In the genomic region with DNA sequence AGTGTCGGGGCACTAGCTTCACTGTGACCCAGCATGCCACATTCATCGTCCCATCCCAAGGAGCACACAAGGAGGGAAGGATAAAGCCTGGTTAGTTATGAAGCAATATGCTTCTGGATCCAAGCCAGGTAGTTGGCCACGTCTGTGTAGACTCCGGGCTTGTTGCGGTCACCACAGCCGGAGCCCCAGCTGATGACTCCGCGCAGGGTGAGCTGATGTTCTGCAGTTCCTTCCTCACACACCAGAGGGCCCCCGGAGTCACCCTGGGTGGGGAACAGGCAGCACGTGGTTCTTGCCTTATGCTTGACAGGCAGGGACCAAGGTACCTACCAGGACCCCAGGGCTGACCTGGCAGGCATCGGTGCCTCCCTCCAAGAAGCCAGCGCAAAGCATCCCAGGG, we compare ENCODE assay signal across 1 mouse cellular context.
TF ChIP-seq lines count a peak whose summit lies in the region.

No protein-coding gene starts in this region.

TF ChIP-seq in myocyte, 11 proteins besides CTCF, POLR2A, EP300 and RAD21 (continued from another document):
- TF ChIP-seq POLR2AphosphoS2 (IDR thresholded peaks at IDR 0.05; ENCODE audit: insufficient read length, low read depth) (no peak), SRF (IDR thresholded peaks at IDR 0.05; ENCODE audit: control insufficient read depth, insufficient read length, low read depth) (peak; percentile 9), TCF12 (IDR thresholded peaks at IDR 0.05; ENCODE audit: insufficient read depth, poor library complexity, severe bottlenecking) (no peak), USF1 (IDR thresholded peaks at IDR 0.05; ENCODE audit: low read depth) (peak; percentile 88), MAX (IDR thresholded peaks at IDR 0.05; ENCODE audit: low read depth) (peak; percentile 21), TCF3 (IDR thresholded peaks at IDR 0.05; ENCODE audit: insufficient read length, low read depth) (no peak), MYOD1 (IDR thresholded peaks at IDR 0.05; ENCODE audit: control insufficient read depth in 1 of 3, insufficient read length in 2 of 3, low read depth in 2 of 3) (peak in 1 of 3 experiments; percentile 27), CEBPB (IDR thresholded peaks at IDR 0.05; ENCODE audit: insufficient read depth, poor library complexity, severe bottlenecking) (peak; percentile 83)
